Mouse (Mus musculus) kidney, embryonic 14.5 days (tissue): ENCODE measurements around the gene Pbx1. TPM values are rescaled to one million over a fixed set of nuclear protein-coding genes. Genes with fewer than 3 reads are reported as not detected.

Source experiments
- ATAC-seq: fragments of 200-750 bp; cut with Nextera tagmentation; 2 replicates; pipeline ENCODE4 v1.8.0; 2017; ENCODE audit warnings: moderate number of reproducible peaks, mild to moderate bottlenecking, moderate TSS enrichment, moderate library complexity; ENCODE audit not compliant: low FRiP score, low TSS enrichment
- H3K27ac ChIP-seq: fragments of 300-500 bp; sonication (generic); 2 replicates; pipeline ENCODE4 v1.5.1; 2014; ENCODE audit warnings: low read depth, mild to moderate bottlenecking, low read length, moderate library complexity, mixed read lengths
- H3K27me3 ChIP-seq: fragments of 300-500 bp; sonication (generic); 2 replicates; pipeline ENCODE4 v1.6.1; 2014; ENCODE audit warnings: mild to moderate bottlenecking, low read length; ENCODE audit not compliant: control insufficient read depth, insufficient read depth
- H3K36me3 ChIP-seq: fragments of 300-500 bp; sonication (generic); 2 replicates; pipeline ENCODE4 v1.6.1; 2014; ENCODE audit warnings: low read length, mixed read lengths; ENCODE audit not compliant: control insufficient read depth, insufficient read depth
- H3K4me1 ChIP-seq: fragments of 300-500 bp; sonication (generic); 2 replicates; pipeline ENCODE4 v1.6.1; 2014; ENCODE audit warnings: low read length, mixed read lengths; ENCODE audit not compliant: control insufficient read depth, insufficient read depth
- H3K4me2 ChIP-seq: fragments of 300-500 bp; sonication (generic); replicated peaks from 2 replicates; pipeline ENCODE4 v1.6.1; 2014; ENCODE audit warnings: low read depth, mild to moderate bottlenecking, low read length
- H3K4me3 ChIP-seq: fragments of 300-500 bp; sonication (generic); 2 replicates; pipeline ENCODE4 v1.5.1; 2014; ENCODE audit warnings: mild to moderate bottlenecking, low read length
- H3K9ac ChIP-seq: fragments of 300-500 bp; sonication (generic); 2 replicates; pipeline ENCODE4 v1.6.1; 2014; ENCODE audit warnings: low read depth, mild to moderate bottlenecking, low read length, moderate library complexity
- H3K9me3 ChIP-seq: fragments of 300-500 bp; sonication (generic); 2 replicates; pipeline ENCODE4 v1.6.1; 2016; ENCODE audit warnings: low read length; ENCODE audit not compliant: control insufficient read depth
- WGBS: fragments of 180-500 bp; shearing (Covaris S2); extraction: QIAGEN DNeasy Blood & Tissue Kit; methylation state at CpG from one replicate; pipeline ENCODE4 v1.1.7; 2014; 5-methylcytosine and 5-hydroxymethylcytosine counted together
- polyA plus RNA-seq: library from polyadenylated mRNA; unstranded; fragments of >200 nt; fragmentation: Nextera tagmentation; extraction: Ambion mirVana; gene quantifications from 2 replicates; pipeline ENCODE4 v1.2.1, GENCODE M21; 2014

Pbx1 gene
- polyA plus RNA-seq, 1 experiment from 2014 or later = 107 TPM

DNA sequence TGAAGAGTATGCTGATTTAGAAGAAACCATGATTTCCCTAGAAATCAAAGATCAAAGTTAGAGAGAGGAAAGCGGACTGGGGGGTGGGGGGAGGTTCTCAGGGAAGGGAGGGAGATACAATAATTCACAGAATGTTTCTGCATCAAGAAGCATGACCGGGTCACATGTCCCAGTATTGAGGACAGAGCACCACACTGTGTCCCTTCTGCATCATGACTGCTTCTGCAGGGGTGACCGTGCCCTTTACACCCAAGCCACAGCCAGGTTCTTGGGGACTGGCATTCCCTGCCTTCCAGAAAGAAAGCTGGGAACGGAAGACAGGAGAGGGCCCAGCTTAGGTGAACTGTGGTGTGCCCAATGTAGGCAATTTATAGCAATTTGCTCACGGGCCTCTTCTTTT is 207.9 kb downstream of the Pbx1 start:
- ATAC-seq = no peak
- Histone ChIP-seq H3K4me2 (no peak overlapping the region), H3K4me3 (no peak overlapping the region), H3K27ac (no peak overlapping the region), H3K9me3 (no peaks in the 10 kb centered on the region), H3K36me3 (no peaks in the 10 kb centered on the region), H3K9ac (no peak overlapping the region), H3K4me1 (peaks cover 55% of the 10 kb centered on the region), H3K27me3 (no peaks in the 10 kb centered on the region)
- 44% methylated on average over 5 of the region's 5 CpGs for WGBS

DNA sequence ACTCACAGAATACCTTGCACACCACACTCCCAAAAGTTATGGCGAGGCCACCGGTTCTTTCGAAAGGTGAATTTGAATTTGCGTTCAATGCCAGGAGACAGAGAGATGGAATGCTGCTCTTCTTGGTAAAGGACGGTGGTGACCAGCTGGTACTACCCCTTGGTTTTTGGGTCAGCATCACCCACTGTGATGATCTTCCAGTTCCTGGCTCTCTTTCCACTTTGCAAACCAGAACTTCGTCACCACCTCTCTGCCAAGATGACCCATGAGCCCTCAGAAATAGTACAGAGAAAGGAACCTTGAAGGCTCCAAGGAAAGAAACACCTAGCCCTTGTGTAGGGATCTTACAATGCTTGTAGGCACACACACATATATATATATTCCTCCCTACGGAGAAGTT is 209.3 kb downstream of the Pbx1 start:
- Histone ChIP-seq H3K36me3 (no peaks in the 10 kb centered on the region), H3K4me3 (no peak overlapping the region), H3K27ac (no peak overlapping the region), H3K4me1 (peaks cover 48% of the 10 kb centered on the region), H3K9ac (no peak overlapping the region), H3K9me3 (no peaks in the 10 kb centered on the region), H3K27me3 (no peaks in the 10 kb centered on the region), H3K4me2 (no peak overlapping the region)
- 93% methylated on average over 7 of the region's 7 CpGs for WGBS
- ATAC-seq = no peak

DNA sequence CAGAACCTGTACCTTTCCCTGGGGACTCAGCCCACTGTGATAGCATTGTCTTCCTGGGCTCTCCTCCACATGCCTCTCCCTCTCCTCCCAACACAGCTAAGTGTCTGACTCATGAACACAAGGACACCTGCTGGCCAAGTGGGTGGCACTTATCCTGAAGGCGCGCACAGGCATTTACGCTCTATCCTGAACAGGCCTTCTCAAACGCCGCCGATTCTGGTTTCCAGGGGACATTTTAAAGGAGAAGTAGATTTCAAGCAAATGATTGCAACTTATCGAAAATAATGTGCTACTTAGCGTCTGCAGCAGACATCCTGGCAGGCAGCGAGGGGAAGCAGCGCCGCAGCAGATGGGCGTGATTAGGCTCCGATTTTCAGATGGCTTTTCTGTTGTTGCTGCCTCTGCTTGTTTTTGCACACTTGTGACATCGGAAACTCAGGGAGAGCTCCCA is 211.0 kb downstream of the Pbx1 start:
- H3K36me3 ChIP-seq = no peaks in the 10 kb centered on the region
- H3K4me3 ChIP-seq = no peak overlapping the region
- no peak overlapping the region for H3K4me2 ChIP-seq
- H3K27me3 ChIP-seq = no peaks in the 10 kb centered on the region
- no peak for ATAC-seq
- H3K9me3 ChIP-seq = no peaks in the 10 kb centered on the region
- H3K9ac ChIP-seq = no peak overlapping the region
- no peak overlapping the region for H3K27ac ChIP-seq
- peaks cover 50% of the 10 kb centered on the region for H3K4me1 ChIP-seq
- 70% methylated on average over 14 of the region's 14 CpGs for WGBS

DNA sequence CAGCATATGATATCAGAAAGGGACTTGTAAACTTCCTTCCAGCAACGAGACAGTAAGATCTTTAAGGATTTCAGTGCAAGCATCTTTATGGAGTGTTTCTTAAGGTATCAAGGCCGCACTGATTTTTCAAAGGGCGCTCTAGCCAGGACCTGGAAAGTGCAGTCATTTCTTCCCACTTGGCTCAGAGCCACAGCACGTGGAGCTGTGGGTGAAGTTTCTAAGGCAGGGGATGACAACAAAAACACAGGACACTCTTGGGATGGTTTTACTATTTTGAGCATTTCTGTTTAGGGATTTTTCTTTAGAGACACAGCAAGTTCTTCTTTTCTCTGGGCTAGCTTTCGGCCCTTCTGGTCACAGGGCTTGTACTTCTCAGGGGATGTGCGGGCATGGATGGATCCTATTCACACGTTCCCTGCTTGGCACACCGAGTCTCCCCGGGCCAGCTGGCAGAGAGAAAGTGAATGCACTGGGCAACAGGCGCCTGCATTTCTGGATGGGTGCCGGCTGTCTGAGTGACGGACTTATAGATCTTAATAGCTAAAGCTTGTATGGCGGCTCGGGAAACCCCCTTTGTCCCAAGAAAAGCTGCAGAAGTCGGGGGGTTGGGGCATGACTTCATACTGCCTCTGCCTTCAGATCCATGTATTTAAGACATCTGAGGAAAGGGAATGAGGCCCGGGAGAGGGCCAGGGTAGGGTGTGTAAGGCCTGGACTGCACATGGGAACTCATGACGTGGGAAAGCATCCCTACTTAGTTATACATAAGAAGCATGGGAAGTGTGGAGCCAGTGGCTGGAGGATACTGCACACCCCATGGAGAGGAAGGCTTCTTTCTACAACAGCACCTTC is 215.9 kb downstream of the Pbx1 start:
- WGBS = 76% methylated on average over 17 of the region's 17 CpGs
- H3K36me3 ChIP-seq = no peaks in the 10 kb centered on the region
- no peak overlapping the region for H3K9ac ChIP-seq
- no peak for ATAC-seq
- H3K27me3 ChIP-seq = no peaks in the 10 kb centered on the region
- H3K27ac ChIP-seq = peak overlapping the region; percentile 42; the same call in 1 of the 2 replicates
- H3K4me2 ChIP-seq = no peak overlapping the region
- no peaks in the 10 kb centered on the region for H3K9me3 ChIP-seq
- H3K4me3 ChIP-seq = no peak overlapping the region
- peaks cover 45% of the 10 kb centered on the region for H3K4me1 ChIP-seq

DNA sequence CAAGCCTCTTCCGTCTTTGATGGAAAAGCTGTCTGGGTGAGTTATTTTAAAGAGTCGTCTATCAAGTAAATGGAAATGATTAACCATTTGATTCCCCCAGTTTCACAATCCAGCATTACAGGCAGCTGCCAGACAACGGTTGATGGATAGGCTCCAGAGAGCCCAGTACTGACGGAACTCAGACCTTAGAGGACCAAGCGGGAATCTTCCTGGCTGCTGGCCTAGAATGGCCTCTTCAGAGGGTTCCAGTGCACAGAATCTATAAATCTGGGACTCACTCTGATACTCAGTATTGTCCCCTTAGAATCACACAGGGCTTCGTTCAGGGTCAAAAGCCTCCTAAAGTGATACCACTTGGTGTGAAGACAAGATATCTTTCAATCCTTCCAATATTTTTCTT is 216.6 kb downstream of the Pbx1 start:
- Histone ChIP-seq H3K36me3 (no peaks in the 10 kb centered on the region), H3K9me3 (no peaks in the 10 kb centered on the region), H3K4me1 (peaks cover 40% of the 10 kb centered on the region), H3K4me3 (no peak overlapping the region), H3K27me3 (no peaks in the 10 kb centered on the region), H3K9ac (no peak overlapping the region), H3K27ac (no peak overlapping the region), H3K4me2 (no peak overlapping the region)
- 38% methylated on average over 6 of the region's 6 CpGs for WGBS
- no peak for ATAC-seq

DNA sequence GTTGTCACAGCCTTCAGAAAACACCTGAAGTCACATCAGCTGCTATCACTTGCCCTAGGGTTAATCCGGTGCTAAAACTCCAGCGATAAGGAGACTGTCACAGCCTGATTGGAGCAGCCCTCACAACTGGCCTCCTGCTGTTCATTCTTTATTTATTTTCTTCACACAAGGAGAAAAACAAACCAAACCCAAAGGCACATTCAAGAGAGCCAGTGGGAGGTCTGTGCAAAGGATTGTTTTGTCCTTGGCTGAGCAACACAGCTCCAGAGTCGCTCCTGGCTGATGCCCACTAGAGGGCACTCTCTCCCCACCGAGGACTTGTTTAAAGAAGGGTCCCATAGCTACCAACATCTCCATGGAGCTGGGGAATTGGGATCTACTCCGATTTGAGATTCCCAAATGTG is 218.0 kb downstream of the Pbx1 start:
- H3K27me3 ChIP-seq = no peaks in the 10 kb centered on the region
- no peaks in the 10 kb centered on the region for H3K9me3 ChIP-seq
- WGBS = 10% methylated on average over 5 of the region's 5 CpGs
- peaks cover 30% of the 10 kb centered on the region for H3K4me1 ChIP-seq
- no peak overlapping the region for H3K9ac ChIP-seq
- H3K27ac ChIP-seq = no peak overlapping the region
- no peak overlapping the region for H3K4me2 ChIP-seq
- ATAC-seq = peak; percentile 79; the same call in 1 of the 2 replicates
- no peak overlapping the region for H3K4me3 ChIP-seq
- H3K36me3 ChIP-seq = peaks cover 8% of the 10 kb centered on the region

DNA sequence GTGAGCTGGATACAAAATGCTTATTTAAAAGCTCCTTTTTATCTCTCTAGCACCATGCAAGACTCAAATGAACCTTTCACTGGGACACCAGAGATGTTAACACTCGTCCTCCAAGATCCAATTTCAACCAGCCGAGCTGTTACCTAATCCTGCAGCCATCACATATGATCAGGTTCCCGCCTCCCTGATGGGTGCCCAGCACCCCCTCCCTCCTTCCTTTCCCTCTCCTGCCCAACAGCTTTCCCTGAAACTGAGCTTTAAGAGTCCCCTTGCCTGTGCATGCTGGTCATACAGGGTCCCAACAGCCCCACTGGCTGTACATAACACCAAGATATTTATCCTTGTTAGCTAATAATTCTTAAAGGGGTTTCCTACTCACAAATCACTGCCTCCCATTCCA is 218.5 kb downstream of the Pbx1 start:
- Histone ChIP-seq H3K9ac (no peak overlapping the region), H3K27ac (no peak overlapping the region)
- peak; percentile 66 for ATAC-seq

DNA sequence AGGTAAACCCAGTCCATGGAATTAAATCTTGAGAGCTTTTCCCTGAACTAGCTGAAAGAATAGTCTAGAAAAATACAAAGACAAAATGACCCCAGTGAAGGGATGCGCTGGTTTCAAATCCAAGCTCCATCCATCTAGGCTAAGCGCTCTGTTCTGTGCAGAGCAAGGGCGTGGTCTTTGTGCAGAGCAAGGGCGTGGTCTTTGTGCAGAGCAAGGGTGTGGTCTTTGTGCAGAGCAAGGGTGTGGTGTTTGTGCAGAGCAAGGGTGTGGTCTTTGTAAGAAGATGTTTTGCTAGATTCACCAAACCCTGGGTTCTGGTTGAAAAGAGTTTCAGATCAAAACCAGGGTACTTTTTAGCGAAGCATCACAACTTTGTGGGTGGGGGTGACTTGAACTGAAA is 221.7 kb downstream of the Pbx1 start:
- no peaks in the 10 kb centered on the region for H3K9me3 ChIP-seq
- WGBS = 97% methylated on average over 5 of the region's 5 CpGs
- H3K4me1 ChIP-seq = peaks cover 17% of the 10 kb centered on the region
- H3K4me3 ChIP-seq = no peak overlapping the region
- no peak overlapping the region for H3K9ac ChIP-seq
- peaks cover 36% of the 10 kb centered on the region for H3K36me3 ChIP-seq
- H3K27me3 ChIP-seq = no peaks in the 10 kb centered on the region
- H3K4me2 ChIP-seq = no peak overlapping the region
- no peak for ATAC-seq
- no peak overlapping the region for H3K27ac ChIP-seq

More for the DNA sequence above, 218.5 kb downstream of the Pbx1 start:
- Histone ChIP-seq H3K4me1 (peaks cover 30% of the 10 kb centered on the region), H3K27me3 (no peaks in the 10 kb centered on the region), H3K36me3 (peaks cover 13% of the 10 kb centered on the region), H3K9me3 (no peaks in the 10 kb centered on the region), H3K4me3 (no peak overlapping the region), H3K4me2 (no peak overlapping the region)
- WGBS = 18% methylated on average over 3 of the region's 3 CpGs

DNA sequence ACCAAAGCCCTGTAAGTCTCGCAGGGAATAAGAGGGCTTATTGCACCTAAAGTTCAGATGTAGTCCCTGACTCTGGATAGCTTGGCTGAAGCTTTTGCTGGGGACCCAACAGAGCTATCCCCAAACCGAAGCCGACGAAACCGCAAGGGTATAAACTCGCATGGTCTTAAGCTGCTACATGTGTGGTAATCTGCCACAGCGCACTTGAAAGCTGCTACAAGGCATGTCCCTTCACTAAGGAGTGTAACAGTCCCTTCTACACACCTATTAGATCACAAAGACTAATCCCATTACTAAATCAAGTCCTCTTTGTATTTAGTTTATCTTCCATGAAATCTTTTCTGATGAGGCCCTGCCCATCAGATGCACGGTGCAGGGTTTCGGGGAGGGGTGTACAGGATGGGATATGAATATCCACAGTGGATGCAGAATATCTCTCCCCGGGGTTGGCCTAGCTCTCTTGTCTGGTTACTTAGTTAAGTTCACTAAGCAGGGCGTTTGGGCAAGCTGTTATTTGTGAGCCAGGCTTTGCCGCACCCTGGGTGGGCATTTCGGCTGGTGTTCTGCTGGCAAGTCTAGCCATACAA is 231.4 kb downstream of the Pbx1 start:
- no peaks in the 10 kb centered on the region for H3K27me3 ChIP-seq
- H3K4me1 ChIP-seq = 0 out of 2 replicates have a peak, but pooled peaks cover 2% of the 10 kb centered on the region
- H3K27ac ChIP-seq = no peak overlapping the region
- no peak overlapping the region for H3K4me3 ChIP-seq
- peaks cover 50% of the 10 kb centered on the region for H3K36me3 ChIP-seq
- ATAC-seq = no peak
- H3K4me2 ChIP-seq = no peak overlapping the region
- WGBS = 93% methylated on average over 13 of the region's 13 CpGs
- H3K9me3 ChIP-seq = no peaks in the 10 kb centered on the region
- no peak overlapping the region for H3K9ac ChIP-seq
